ENCODE assay signal across 7 mouse cellular contexts in the genomic region with DNA sequence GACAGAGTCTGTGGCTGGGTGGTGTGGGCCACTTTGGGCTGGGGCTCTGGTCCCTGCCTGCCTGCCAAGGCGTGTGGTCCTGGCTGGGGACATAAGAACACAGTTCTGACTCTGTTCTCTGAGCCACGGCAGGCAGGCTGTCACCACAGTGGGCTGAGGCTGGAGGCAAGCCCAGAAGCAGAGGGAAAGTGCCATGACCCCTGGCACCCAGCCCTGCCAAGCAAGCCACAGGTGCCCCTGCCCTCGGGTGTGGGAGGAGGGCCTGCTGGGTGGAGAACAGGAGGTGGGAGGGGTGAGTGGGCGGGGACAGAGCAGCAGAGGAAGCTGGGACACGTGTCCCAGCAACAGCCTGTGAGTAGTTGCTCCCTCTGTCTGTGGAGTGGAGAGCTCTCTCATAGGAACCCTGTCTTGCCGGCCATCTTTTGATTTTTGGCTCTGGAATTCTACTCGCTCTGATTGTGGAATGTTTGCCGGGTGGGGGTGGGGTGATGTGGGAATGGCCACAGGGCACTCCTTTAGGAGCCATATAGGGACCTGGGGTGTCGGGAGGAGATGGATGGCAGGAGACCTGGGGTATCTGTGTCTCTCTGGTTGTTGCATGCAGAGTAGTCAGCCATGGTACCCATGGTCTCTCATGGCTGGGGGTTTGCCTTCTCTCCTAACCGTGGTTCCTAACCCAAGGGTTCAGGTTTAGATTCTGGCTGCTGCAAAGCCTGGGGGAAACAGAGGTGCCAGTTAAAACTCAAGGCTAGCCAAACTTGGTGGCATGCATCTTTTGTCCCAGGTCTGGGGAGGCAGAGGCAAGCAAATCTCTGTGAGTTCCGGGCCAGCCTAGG.
A peak's percentile ranks its signal among the peaks of the same experiment; 100 is the strongest.
DNase-seq lines count a peak whose midpoint lies in the region; ATAC-seq and TF ChIP-seq lines count a peak whose summit lies in the region.

No protein-coding gene starts in this region.

- peak; percentile 24 for ATAC-seq in embryonic facial prominence, embryonic 12.5 days (ENCODE audit: insufficient number of reproducible peaks, insufficient read depth, low FRiP score, low TSS enrichment)
- ATAC-seq in limb, embryonic 11.5 days (ENCODE audit: insufficient number of reproducible peaks, low FRiP score, low TSS enrichment, low read depth), result no peak
- peak; percentile 64; the same call in 1 of the 2 replicates for ATAC-seq in midbrain, embryonic 15.5 days (replicated peaks)

- no peak overlapping the region; the same call in 1 of the 2 replicates for H3K4me2 ChIP-seq in embryonic facial prominence, embryonic 12.5 days (replicated peaks)
- H3K4me2 ChIP-seq in limb, embryonic 11.5 days (ENCODE audit: low read depth, severe bottlenecking), result no peak overlapping the region
- no peak overlapping the region for H3K4me2 ChIP-seq in midbrain, embryonic 15.5 days

- no peaks in the 10 kb centered on the region for H3K9me3 ChIP-seq in embryonic facial prominence, embryonic 12.5 days
- H3K9me3 ChIP-seq in limb, embryonic 11.5 days (ENCODE audit: control insufficient read depth, low read length), result no peaks in the 10 kb centered on the region
- no peaks in the 10 kb centered on the region for H3K9me3 ChIP-seq in midbrain, embryonic 15.5 days

- H3K27me3 ChIP-seq in embryonic facial prominence, embryonic 12.5 days, result no peaks in the 10 kb centered on the region
- H3K27me3 ChIP-seq in kidney, adult 2 months (replicated peaks; ENCODE audit: control insufficient read depth, insufficient read depth, low read length), result no peaks in the 10 kb centered on the region
- H3K27me3 ChIP-seq in limb, embryonic 11.5 days (ENCODE audit: control insufficient read depth, insufficient read depth, low read length), result no peaks in the 10 kb centered on the region
- no peaks in the 10 kb centered on the region for H3K27me3 ChIP-seq in midbrain, embryonic 15.5 days (replicated peaks)

- peak; percentile 95 for DNase-seq in adrenal gland, postnatal 14 days
- peak; percentile 91 to 93 for DNase-seq in heart, adult 18-20 months
- DNase-seq in kidney, adult 2 months, result peak; percentile 97
- DNase-seq in limb, embryonic 11.5 days (ENCODE audit: low spot score), result peak; percentile 69
- peak; percentile 70 to 76 for DNase-seq in spleen, adult 18-20 months

- no peak overlapping the region for H3K9ac ChIP-seq in embryonic facial prominence, embryonic 12.5 days
- H3K9ac ChIP-seq in limb, embryonic 11.5 days (ENCODE audit: low read length), result no peak overlapping the region
- H3K9ac ChIP-seq in midbrain, embryonic 15.5 days, result no peak overlapping the region

- H3K36me3 ChIP-seq in embryonic facial prominence, embryonic 12.5 days, result no peaks in the 10 kb centered on the region
- H3K36me3 ChIP-seq in kidney, adult 2 months (ENCODE audit: control insufficient read depth, insufficient read depth, low read length), result no peaks in the 10 kb centered on the region
- H3K36me3 ChIP-seq in limb, embryonic 11.5 days (ENCODE audit: control insufficient read depth, insufficient read depth, low read length), result no peaks in the 10 kb centered on the region
- no peaks in the 10 kb centered on the region for H3K36me3 ChIP-seq in midbrain, embryonic 15.5 days (replicated peaks)

- WGBS in embryonic facial prominence, embryonic 12.5 days, result 26% methylated on average over 11 of the region's 11 CpGs
- 18% methylated on average over 11 of the region's 11 CpGs for WGBS in kidney, adult 2 months
- WGBS in limb, embryonic 11.5 days, result 27% methylated on average over 11 of the region's 11 CpGs
- 31% methylated on average over 11 of the region's 11 CpGs for WGBS in midbrain, embryonic 15.5 days

- no peak for TF ChIP-seq POLR2A in kidney, adult 2 months (IDR thresholded peaks at IDR 0.05; ENCODE audit: low read depth, low read length)

- peaks cover 39% of the 10 kb centered on the region for H3K4me1 ChIP-seq in embryonic facial prominence, embryonic 12.5 days
- peaks cover 21% of the 10 kb centered on the region for H3K4me1 ChIP-seq in kidney, adult 2 months (ENCODE audit: control insufficient read depth, insufficient read depth, low read length)
- H3K4me1 ChIP-seq in limb, embryonic 11.5 days (ENCODE audit: control insufficient read depth, insufficient read depth, low read length), result peaks cover 54% of the 10 kb centered on the region
- peaks cover 13% of the 10 kb centered on the region for H3K4me1 ChIP-seq in midbrain, embryonic 15.5 days

- peak overlapping the region; percentile 68; the same call in 1 of the 2 replicates for H3K27ac ChIP-seq in embryonic facial prominence, embryonic 12.5 days
- H3K27ac ChIP-seq in kidney, adult 2 months (ENCODE audit: insufficient read depth, low read depth, low read length), result peak overlapping the region; percentile 34
- H3K27ac ChIP-seq in limb, embryonic 11.5 days (replicated peaks; ENCODE audit: low read depth, low read length), result peak overlapping the region; percentile 5; the same call in 1 of the 2 replicates
- H3K27ac ChIP-seq in midbrain, embryonic 15.5 days, result peak overlapping the region; percentile 41

- no peak overlapping the region for H3K4me3 ChIP-seq in embryonic facial prominence, embryonic 12.5 days
- H3K4me3 ChIP-seq in kidney, adult 2 months (ENCODE audit: insufficient read depth, low read depth, low read length), result no peak overlapping the region
- H3K4me3 ChIP-seq in limb, embryonic 11.5 days (ENCODE audit: low read depth, low read length), result no peak overlapping the region
- no peak overlapping the region for H3K4me3 ChIP-seq in midbrain, embryonic 15.5 days

- peak; percentile 55 for TF ChIP-seq CTCF in kidney, adult 2 months (conservative IDR thresholded peaks at IDR 0.05; ENCODE audit: insufficient read depth, insufficient read length, low read depth, low read length)

Comparison
In these comparisons a context has a peak if more than half of its experiments do, and no peak if none do; other contexts are left out.
1. H3K27ac ChIP-seq: peak in every context shown above with its lines; median percentile 68 in embryonic facial prominence, embryonic 12.5 days; 41 in midbrain, embryonic 15.5 days; 34 in kidney, adult 2 months; 5 in limb, embryonic 11.5 days.